Mouse (Mus musculus): ENCODE measurements around the gene Naalad2. TPM values are rescaled to one million over a fixed set of nuclear protein-coding genes. Genes with fewer than 3 reads are reported as not detected.
A peak's percentile ranks its signal among the peaks of the same experiment; 100 is the strongest.
"Not testable (repeated sequence)": the region's sequence is repeated elsewhere in the genome, so short reads cannot be mapped to it uniquely, and the experiment has no call there.

Gene Naalad2
- polyA plus RNA-seq (2015; fragmentation: Nextera tagmentation; extraction: Ambion mirVana): 6.2 and 6.5 TPM in 2 replicates

DNA sequence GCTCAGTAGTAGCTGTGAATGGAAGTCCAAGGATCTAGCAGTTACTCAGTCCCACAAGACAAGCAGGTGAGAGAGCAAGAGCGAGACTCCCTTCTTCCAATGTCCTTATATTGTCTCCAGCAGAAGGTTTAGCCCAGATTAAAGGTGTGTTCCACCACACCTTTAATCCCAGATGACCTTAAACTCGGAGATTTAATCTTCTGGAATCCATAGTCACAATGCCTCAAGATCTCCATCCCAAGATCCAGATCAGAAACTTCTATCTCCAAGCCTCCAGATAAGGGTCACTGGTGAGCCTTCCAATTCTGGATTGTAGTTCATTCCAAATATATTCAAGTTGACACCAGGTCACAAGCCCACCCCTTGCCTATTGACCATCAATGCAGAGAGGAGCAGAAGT is at the start of gene Naalad2:
Gene Naalad2 (minus strand): TSS at position 101 of the 400 bp plus-strand sequence.
- H3K27me3 ChIP-seq (ENCODE audit: control insufficient read depth, insufficient read depth, low read length); ATAC-seq (replicated peaks; ENCODE audit: extremely low read depth, insufficient read depth, low FRiP score); H3K4me3 ChIP-seq (ENCODE audit: low read length); H3K36me3 ChIP-seq (ENCODE audit: control insufficient read depth, insufficient read depth); H3K9me3 ChIP-seq (replicated peaks; ENCODE audit: control insufficient read depth, low read length); H3K9ac ChIP-seq (ENCODE audit: low read length); H3K4me2 ChIP-seq (ENCODE audit: low read depth, low read length); H3K4me1 ChIP-seq (ENCODE audit: control insufficient read depth, insufficient read depth, low read length); H3K27ac ChIP-seq (ENCODE audit: low read length): not testable (repeated sequence)
- WGBS: 56% methylated on average over 2 of the region's 2 CpGs

DNA sequence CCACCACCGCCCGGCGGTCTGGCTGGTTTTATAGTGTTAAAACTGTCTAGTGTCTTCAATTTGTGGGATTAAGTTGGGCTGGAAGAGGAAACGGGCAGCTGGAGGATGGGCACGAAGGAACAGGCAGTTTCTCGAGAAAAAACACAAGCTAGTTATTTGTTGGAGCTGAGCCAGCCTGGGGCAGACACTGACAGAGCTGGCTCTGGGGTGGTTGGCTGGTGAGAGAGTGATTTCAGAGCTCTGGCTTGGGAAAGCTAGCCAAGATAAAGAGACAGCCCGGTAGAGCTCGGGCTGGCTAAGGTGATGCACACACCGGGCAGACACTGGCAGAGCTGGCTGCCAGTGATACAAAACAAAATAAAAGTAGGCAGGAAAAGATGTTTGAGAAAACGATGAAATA is 28.9 kb upstream of the Naalad2 start:
- H3K4me1 ChIP-seq (ENCODE audit: control insufficient read depth, insufficient read depth, low read length): no peaks in the 10 kb centered on the region
- H3K27me3 ChIP-seq (ENCODE audit: control insufficient read depth, insufficient read depth, low read length): no peaks in the 10 kb centered on the region
- 66% methylated on average over 10 of the region's 10 CpGs for WGBS
- no peak overlapping the region for H3K4me2 ChIP-seq (ENCODE audit: low read depth, low read length)
- no peak overlapping the region for H3K27ac ChIP-seq (ENCODE audit: low read length)
- H3K36me3 ChIP-seq (ENCODE audit: control insufficient read depth, insufficient read depth): no peaks in the 10 kb centered on the region
- no peak overlapping the region for H3K4me3 ChIP-seq (ENCODE audit: low read length)
- ATAC-seq (replicated peaks; ENCODE audit: extremely low read depth, insufficient read depth, low FRiP score): no peak
- no peak overlapping the region for H3K9ac ChIP-seq (ENCODE audit: low read length)
- H3K9me3 ChIP-seq (replicated peaks; ENCODE audit: control insufficient read depth, low read length): no peaks in the 10 kb centered on the region

DNA sequence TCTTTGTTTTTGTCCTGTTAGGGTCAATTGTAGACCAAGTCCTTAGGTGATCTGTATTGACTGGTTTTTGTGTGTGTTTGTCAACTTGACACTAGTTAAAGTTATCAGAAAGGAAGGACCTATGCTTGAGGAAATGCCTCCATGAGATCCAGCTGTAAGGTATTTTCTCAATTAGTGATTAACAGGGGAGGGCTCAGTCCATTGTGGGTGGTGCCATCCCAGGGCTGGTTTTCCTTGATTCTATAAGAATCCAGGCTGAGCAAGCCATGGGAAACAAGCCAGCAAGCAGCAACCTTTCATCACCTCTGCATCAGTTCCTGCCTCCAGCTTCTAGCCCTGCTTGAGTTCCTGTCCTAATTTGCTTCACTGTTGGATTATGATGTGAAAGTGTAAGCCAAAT is 27.6 kb upstream of the Naalad2 start, which contains the start of gene Mbd3l2:
Gene Mbd3l2 (plus strand): TSS at position 301 of the 400 bp plus-strand sequence.
- ATAC-seq (replicated peaks; ENCODE audit: extremely low read depth, insufficient read depth, low FRiP score): no peak
- no peak within 1 kb of the TSS for H3K9ac ChIP-seq (ENCODE audit: low read length)

DNA sequence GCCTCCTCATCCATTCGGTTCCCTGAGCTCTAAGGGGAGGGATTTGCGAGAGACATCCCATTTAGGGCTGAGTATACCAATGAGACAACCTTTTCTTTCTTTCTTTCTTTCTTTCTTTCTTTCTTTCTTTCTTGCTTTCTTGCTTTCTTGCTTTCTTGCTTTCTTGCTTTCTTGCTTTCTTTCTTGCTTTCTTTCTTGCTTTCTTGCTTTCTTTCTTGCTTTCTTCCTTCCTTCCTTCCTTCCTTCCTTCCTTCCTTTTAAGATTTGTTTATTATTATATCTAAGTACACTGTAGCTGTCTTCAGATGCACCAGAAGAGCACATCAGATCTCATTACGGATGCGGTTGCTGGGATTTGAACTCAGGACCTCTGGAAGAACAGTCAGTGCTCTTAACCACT is 9.6 kb upstream of the Naalad2 start:
- H3K27ac ChIP-seq (ENCODE audit: low read length); ATAC-seq (replicated peaks; ENCODE audit: extremely low read depth, insufficient read depth, low FRiP score); H3K36me3 ChIP-seq (ENCODE audit: control insufficient read depth, insufficient read depth); H3K27me3 ChIP-seq (ENCODE audit: control insufficient read depth, insufficient read depth, low read length); H3K4me1 ChIP-seq (ENCODE audit: control insufficient read depth, insufficient read depth, low read length); H3K4me2 ChIP-seq (ENCODE audit: low read depth, low read length); H3K9ac ChIP-seq (ENCODE audit: low read length); H3K4me3 ChIP-seq (ENCODE audit: low read length); H3K9me3 ChIP-seq (replicated peaks; ENCODE audit: control insufficient read depth, low read length): not testable (repeated sequence)
- WGBS: 80% methylated on average over 4 of the region's 4 CpGs

More for the DNA sequence above, 27.6 kb upstream of the Naalad2 start, which contains the start of gene Mbd3l2:
- no peak within 1 kb of the TSS for H3K4me2 ChIP-seq (ENCODE audit: low read depth, low read length)
- no peaks in the 10 kb centered on the region for H3K9me3 ChIP-seq (replicated peaks; ENCODE audit: control insufficient read depth, low read length)
- no peak within 1 kb of the TSS for H3K4me3 ChIP-seq (ENCODE audit: low read length)
- H3K4me1 ChIP-seq (ENCODE audit: control insufficient read depth, insufficient read depth, low read length): no peaks in the 10 kb centered on the region
- H3K36me3 ChIP-seq (ENCODE audit: control insufficient read depth, insufficient read depth): no peaks in the 10 kb centered on the region
- H3K27me3 ChIP-seq (ENCODE audit: control insufficient read depth, insufficient read depth, low read length): no peaks in the 10 kb centered on the region
- H3K27ac ChIP-seq (ENCODE audit: low read length): no peak within 1 kb of the TSS

DNA sequence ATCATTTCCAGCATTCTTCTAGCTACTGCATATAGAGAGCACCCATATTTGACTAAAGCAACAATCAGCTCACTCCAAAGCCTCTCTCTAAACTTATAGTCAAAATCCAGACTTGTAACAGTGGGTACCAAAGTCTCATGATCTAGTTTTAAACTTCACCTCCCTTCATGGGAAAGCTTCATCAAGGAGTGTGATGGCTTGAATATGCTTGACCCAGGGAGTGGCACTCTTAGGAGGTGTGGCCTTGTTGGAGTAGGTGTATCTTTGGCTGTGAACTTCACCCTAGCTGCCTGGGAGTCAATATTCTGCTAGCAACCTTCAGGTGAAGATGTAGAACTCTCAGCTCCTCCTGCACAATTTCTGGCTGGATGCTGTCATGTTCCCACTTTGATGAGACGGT is 1.3 kb upstream of the Naalad2 start, which contains the start of gene Ubtfl1:
Gene Ubtfl1 (plus strand): TSS at position 301 of the 400 bp plus-strand sequence.
- no peak within 1 kb of the TSS for H3K27ac ChIP-seq (ENCODE audit: low read length)
- no peaks in the 10 kb centered on the region for H3K9me3 ChIP-seq (replicated peaks; ENCODE audit: control insufficient read depth, low read length)
- H3K36me3 ChIP-seq (ENCODE audit: control insufficient read depth, insufficient read depth): no peaks in the 10 kb centered on the region
- no peak within 1 kb of the TSS for H3K9ac ChIP-seq (ENCODE audit: low read length)
- WGBS: 67% methylated on average over 1 of the region's 1 CpGs
- no peak within 1 kb of the TSS for H3K4me3 ChIP-seq (ENCODE audit: low read length)
- no peaks in the 10 kb centered on the region for H3K27me3 ChIP-seq (ENCODE audit: control insufficient read depth, insufficient read depth, low read length)
- no peak for ATAC-seq (replicated peaks; ENCODE audit: extremely low read depth, insufficient read depth, low FRiP score)
- H3K4me1 ChIP-seq (ENCODE audit: control insufficient read depth, insufficient read depth, low read length): no peaks in the 10 kb centered on the region
- H3K4me2 ChIP-seq (ENCODE audit: low read depth, low read length): no peak within 1 kb of the TSS

DNA sequence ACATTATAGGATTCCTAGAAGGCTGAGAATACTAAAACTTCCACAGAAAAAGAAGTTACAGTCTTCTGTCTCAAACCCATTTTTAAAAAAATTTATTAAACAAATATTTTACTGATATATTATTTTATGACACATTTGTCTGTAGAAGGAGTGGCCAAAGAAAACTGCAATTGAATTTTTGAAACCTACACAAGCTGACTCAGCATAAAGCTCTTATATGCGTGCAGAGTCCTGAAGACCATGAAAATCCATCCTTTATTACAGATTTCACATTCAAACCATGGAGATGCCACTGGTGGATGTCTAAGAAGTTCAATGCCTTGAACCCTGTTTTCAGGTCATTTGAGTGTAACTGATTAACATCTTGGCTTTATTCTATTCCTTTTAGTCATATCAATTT is 3.2 kb downstream of the Naalad2 start:
- ATAC-seq (replicated peaks; ENCODE audit: extremely low read depth, insufficient read depth, low FRiP score): no peak
- no peaks in the 10 kb centered on the region for H3K36me3 ChIP-seq (ENCODE audit: control insufficient read depth, insufficient read depth)
- H3K27me3 ChIP-seq (ENCODE audit: control insufficient read depth, insufficient read depth, low read length): no peaks in the 10 kb centered on the region
- no peak overlapping the region for H3K9ac ChIP-seq (ENCODE audit: low read length)
- no peak overlapping the region for H3K27ac ChIP-seq (ENCODE audit: low read length)
- H3K9me3 ChIP-seq (replicated peaks; ENCODE audit: control insufficient read depth, low read length): no peaks in the 10 kb centered on the region
- no peak overlapping the region for H3K4me3 ChIP-seq (ENCODE audit: low read length)
- WGBS: 66% methylated on average over 1 of the region's 1 CpGs
- H3K4me2 ChIP-seq (ENCODE audit: low read depth, low read length): no peak overlapping the region
- H3K4me1 ChIP-seq (ENCODE audit: control insufficient read depth, insufficient read depth, low read length): no peaks in the 10 kb centered on the region

DNA sequence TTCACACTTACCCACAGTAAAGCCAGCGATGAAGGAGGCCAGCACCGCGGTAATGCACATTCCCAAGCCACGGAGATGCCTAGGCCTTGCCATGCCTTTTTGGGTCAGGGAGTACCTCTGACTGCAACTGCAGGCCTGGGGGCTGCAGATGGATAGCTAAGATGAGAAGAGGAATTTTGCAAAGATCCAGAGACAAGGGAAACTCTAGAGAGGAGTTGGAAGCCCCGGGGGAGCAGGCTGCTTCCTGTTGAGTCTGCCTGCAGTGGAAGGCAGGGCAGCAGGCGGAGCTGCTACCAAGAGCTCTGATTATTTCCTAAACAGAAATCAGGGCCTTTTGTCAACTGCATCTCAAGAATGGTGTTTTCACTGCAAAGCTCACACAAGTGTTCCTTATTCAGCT is 17.0 kb downstream of the Naalad2 start:
- Histone ChIP-seq H3K9ac (ENCODE audit: low read length) (no peak overlapping the region), H3K9me3 (replicated peaks; ENCODE audit: control insufficient read depth, low read length) (no peaks in the 10 kb centered on the region), H3K27ac (ENCODE audit: low read length) (no peak overlapping the region), H3K36me3 (ENCODE audit: control insufficient read depth, insufficient read depth) (no peaks in the 10 kb centered on the region), H3K4me1 (ENCODE audit: control insufficient read depth, insufficient read depth, low read length) (no peaks in the 10 kb centered on the region), H3K4me3 (ENCODE audit: low read length) (peak overlapping the region; percentile 26; the same call in 1 of the 2 replicates), H3K4me2 (ENCODE audit: low read depth, low read length) (peak overlapping the region; percentile 39), H3K27me3 (ENCODE audit: control insufficient read depth, insufficient read depth, low read length) (no peaks in the 10 kb centered on the region)
- ATAC-seq (replicated peaks; ENCODE audit: extremely low read depth, insufficient read depth, low FRiP score): 0 out of 2 replicates have a peak, but pooled peaks have one; percentile 37
- 18% methylated on average over 6 of the region's 6 CpGs for WGBS

DNA sequence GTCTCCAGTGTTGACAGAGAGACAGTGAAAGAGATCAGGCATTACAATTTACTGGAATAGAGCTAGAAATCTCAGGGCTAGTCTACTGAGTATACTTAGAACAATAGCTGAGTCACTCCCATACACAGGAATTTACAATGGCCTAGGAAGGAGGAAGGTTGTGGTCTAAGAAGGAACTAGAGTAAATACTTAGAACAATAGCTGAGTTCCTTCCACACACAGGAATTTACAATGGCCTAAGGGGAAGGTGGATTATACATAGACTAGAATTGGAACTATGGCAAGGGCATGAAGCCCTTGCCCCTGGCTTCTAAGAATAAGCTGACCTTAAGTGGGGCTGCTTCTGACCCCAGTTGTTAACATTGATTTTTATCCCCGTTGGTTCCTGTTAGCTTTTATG is 29.8 kb downstream of the Naalad2 start:
- H3K4me3 ChIP-seq (ENCODE audit: low read length); H3K4me1 ChIP-seq (ENCODE audit: control insufficient read depth, insufficient read depth, low read length); ATAC-seq (replicated peaks; ENCODE audit: extremely low read depth, insufficient read depth, low FRiP score); H3K27me3 ChIP-seq (ENCODE audit: control insufficient read depth, insufficient read depth, low read length); H3K36me3 ChIP-seq (ENCODE audit: control insufficient read depth, insufficient read depth); H3K9me3 ChIP-seq (replicated peaks; ENCODE audit: control insufficient read depth, low read length); H3K4me2 ChIP-seq (ENCODE audit: low read depth, low read length); H3K9ac ChIP-seq (ENCODE audit: low read length); H3K27ac ChIP-seq (ENCODE audit: low read length): not testable (repeated sequence)
- WGBS: 56% methylated on average over 1 of the region's 1 CpGs

DNA sequence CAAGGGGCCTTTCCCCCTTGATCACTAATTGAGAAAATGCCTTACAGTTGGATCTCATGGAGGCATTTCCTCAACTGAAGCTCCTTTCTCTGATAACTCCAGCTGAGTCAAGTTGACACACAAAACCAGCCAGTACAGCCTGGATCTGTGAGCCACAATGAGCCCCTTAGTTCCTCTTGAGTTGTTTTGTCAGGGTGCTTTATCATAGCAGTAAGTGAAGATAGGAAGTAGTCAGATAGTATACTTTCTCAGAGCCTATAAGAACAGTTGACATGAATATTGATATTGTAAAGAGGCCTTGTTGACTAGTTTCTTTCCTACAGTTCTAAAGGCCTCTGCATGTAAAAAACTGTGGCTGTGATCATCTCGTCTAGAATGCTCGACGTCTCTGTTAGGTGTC is 82.8 kb downstream of the Naalad2 start:
- no peaks in the 10 kb centered on the region for H3K9me3 ChIP-seq (replicated peaks; ENCODE audit: control insufficient read depth, low read length)
- H3K36me3 ChIP-seq (ENCODE audit: control insufficient read depth, insufficient read depth): peaks cover 5% of the 10 kb centered on the region; the same call in 1 of the 2 replicates
- no peak overlapping the region for H3K4me3 ChIP-seq (ENCODE audit: low read length)
- H3K27me3 ChIP-seq (ENCODE audit: control insufficient read depth, insufficient read depth, low read length): no peaks in the 10 kb centered on the region
- ATAC-seq (replicated peaks; ENCODE audit: extremely low read depth, insufficient read depth, low FRiP score): no peak
- no peak overlapping the region for H3K4me2 ChIP-seq (ENCODE audit: low read depth, low read length)
- WGBS: 79% methylated on average over 3 of the region's 3 CpGs
- no peak overlapping the region for H3K9ac ChIP-seq (ENCODE audit: low read length)
- no peaks in the 10 kb centered on the region for H3K4me1 ChIP-seq (ENCODE audit: control insufficient read depth, insufficient read depth, low read length)
- no peak overlapping the region for H3K27ac ChIP-seq (ENCODE audit: low read length)
